Mouse (Mus musculus): Measurements from ENCODE around the gene Lrrc74a.

DNA sequence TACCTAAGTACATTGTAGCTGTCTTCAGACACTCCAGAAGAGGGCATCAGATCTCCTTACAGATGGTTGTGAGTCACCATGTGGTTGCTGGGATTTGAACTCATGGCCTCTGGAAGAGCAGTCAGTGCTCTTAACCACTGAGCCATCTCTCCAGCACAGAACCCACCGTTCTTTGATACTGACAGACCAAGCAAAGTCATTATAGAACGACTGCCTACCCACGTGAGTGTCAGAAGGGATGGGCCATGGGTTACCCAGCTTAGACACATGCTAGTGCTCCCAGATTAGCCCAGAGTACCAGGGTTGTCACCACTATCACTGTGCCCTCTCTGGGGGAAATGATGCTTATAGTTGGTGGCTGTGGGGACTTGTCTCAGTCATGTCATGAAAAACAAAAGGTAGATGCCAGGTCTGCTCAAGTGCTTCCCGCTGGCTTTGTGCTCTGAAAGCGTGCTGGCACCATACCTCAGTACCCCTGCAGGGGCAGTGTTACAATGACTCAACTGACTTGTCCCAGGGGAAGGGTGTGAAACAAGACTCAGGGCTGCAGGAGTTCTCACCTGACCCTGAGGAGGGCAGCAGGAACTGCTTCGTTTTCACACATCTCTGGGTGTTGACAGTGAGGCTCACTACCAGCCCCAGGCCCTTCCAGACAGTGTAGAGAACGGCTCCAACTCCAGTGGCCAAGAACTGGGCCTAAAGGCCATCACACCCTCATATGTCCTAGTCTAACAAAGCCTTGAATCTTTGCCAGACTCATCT lies 61.1 kb downstream of the Lrrc74a start:
- no peak for TF ChIP-seq CHD2 (IDR thresholded peaks at IDR 0.05; ENCODE audit: low read depth, low read length)
- no peak for TF ChIP-seq ZC3H11A (IDR thresholded peaks at IDR 0.05; ENCODE audit: borderline replicate concordance, low read depth, low read length)
- TF ChIP-seq ZNF384 (IDR thresholded peaks at IDR 0.05; ENCODE audit: low read depth, low read length): no peak
- TF ChIP-seq HCFC1 (IDR thresholded peaks at IDR 0.05; ENCODE audit: borderline replicate concordance, insufficient read depth, low read length): no peak

Data from ES-E14 (cell line).